ENCODE assay signal across 9 mouse cellular contexts in genomic region chr8:83260418-83261215, GRCm38 (mm10). TPM values are rescaled to one million over a fixed set of nuclear protein-coding genes. Genes with fewer than 3 reads are reported as not detected.
DNase-seq lines count a peak whose midpoint lies in the region; ATAC-seq and TF ChIP-seq lines count a peak whose summit lies in the region.
"Had no signal": no experiment of that assay in that cellular context is flagged by ENCODE, and none has a peak within 500 bp of the region (broad histone marks: within the 10 kb centered on the region; RNA-seq: fewer than 3 reads in every experiment).

No protein-coding gene starts in this region.

- no peaks in the 10 kb centered on the region for H3K9me3 ChIP-seq in intestine, postnatal 0 days (ENCODE audit: control insufficient read depth)
- no peaks in the 10 kb centered on the region for H3K9me3 ChIP-seq in limb, embryonic 10.5 days (replicated peaks)
- no peaks in the 10 kb centered on the region for H3K9me3 ChIP-seq in midbrain, embryonic 11.5 days (ENCODE audit: control insufficient read depth, low read length)

- DNase-seq in urinary bladder, postnatal 25 days (ENCODE audit: low spot score): peak; percentile 57
- DNase-seq in urinary bladder, postnatal 10 days (ENCODE audit: low spot score): no peak
- peak; percentile 63 to 66 for DNase-seq in cerebellum, postnatal 14 days
- peak; percentile 48 to 52 for DNase-seq in frontal cortex, postnatal 36 days (ENCODE audit: low spot score in 2 of 2)
- DNase-seq in limb, embryonic 10.5 days (ENCODE audit: low spot score): peak; percentile 82
- DNase-seq in midbrain, embryonic 11.5 days (ENCODE audit: low spot score, missing footprints): peak; percentile 89
- DNase-seq in spleen, postnatal 10 days (ENCODE audit: low spot score in 2 of 2): peak; percentile 41 to 67

- peaks cover 20% of the 10 kb centered on the region; the same call in 1 of the 2 replicates for H3K36me3 ChIP-seq in intestine, postnatal 0 days (ENCODE audit: control insufficient read depth, insufficient read depth)
- H3K36me3 ChIP-seq in limb, embryonic 10.5 days: peaks cover 11% of the 10 kb centered on the region
- H3K36me3 ChIP-seq in midbrain, embryonic 11.5 days (ENCODE audit: control insufficient read depth, insufficient read depth, low read length): 0 out of 2 replicates have a peak, but pooled peaks cover 3% of the 10 kb centered on the region

- WGBS in intestine, postnatal 0 days: 70% methylated on average over 16 of the region's 16 CpGs
- 73% methylated on average over 16 of the region's 16 CpGs for WGBS in limb, embryonic 10.5 days
- WGBS in midbrain, embryonic 11.5 days: 75% methylated on average over 16 of the region's 16 CpGs

- no peak overlapping the region for H3K27ac ChIP-seq in intestine, postnatal 0 days (ENCODE audit: low read depth, low read length)
- H3K27ac ChIP-seq in limb, embryonic 10.5 days: no peak overlapping the region
- H3K27ac ChIP-seq in midbrain, embryonic 11.5 days (ENCODE audit: low read depth, low read length): no peak overlapping the region

- no peaks in the 10 kb centered on the region for H3K4me1 ChIP-seq in intestine, postnatal 0 days (replicated peaks; ENCODE audit: control insufficient read depth, insufficient read depth, low read length)
- H3K4me1 ChIP-seq in limb, embryonic 10.5 days: no peaks in the 10 kb centered on the region
- H3K4me1 ChIP-seq in midbrain, embryonic 11.5 days (ENCODE audit: control insufficient read depth, insufficient read depth, low read length): no peaks in the 10 kb centered on the region

- no peak overlapping the region for H3K4me2 ChIP-seq in intestine, postnatal 0 days (replicated peaks; ENCODE audit: low read depth)
- no peak overlapping the region for H3K4me2 ChIP-seq in midbrain, embryonic 11.5 days

- no peaks in the 10 kb centered on the region for H3K27me3 ChIP-seq in intestine, postnatal 0 days (replicated peaks; ENCODE audit: control insufficient read depth, insufficient read depth, low read length)
- H3K27me3 ChIP-seq in limb, embryonic 10.5 days (ENCODE audit: low read depth, poor library complexity, severe bottlenecking): no peaks in the 10 kb centered on the region
- H3K27me3 ChIP-seq in midbrain, embryonic 11.5 days (ENCODE audit: control insufficient read depth, insufficient read depth, low read length): no peaks in the 10 kb centered on the region

- no peak overlapping the region for H3K9ac ChIP-seq in intestine, postnatal 0 days (ENCODE audit: low read depth, low read length)
- no peak overlapping the region for H3K9ac ChIP-seq in midbrain, embryonic 11.5 days (ENCODE audit: low read length)

- TF ChIP-seq CTCF in intestine, postnatal 0 days (IDR thresholded peaks at IDR 0.05; ENCODE audit: low read depth): peak; percentile 96

- ATAC-seq in intestine, postnatal 0 days: peak; percentile 56
- peak; percentile 90 for ATAC-seq in midbrain, embryonic 11.5 days (ENCODE audit: low FRiP score)

- H3K4me3 ChIP-seq in intestine, postnatal 0 days (ENCODE audit: low read depth, low read length): no peak overlapping the region
- no peak overlapping the region for H3K4me3 ChIP-seq in limb, embryonic 10.5 days
- H3K4me3 ChIP-seq in midbrain, embryonic 11.5 days (ENCODE audit: low read depth, low read length): no peak overlapping the region
- H3K4me3 ChIP-seq: erythroblast, embryonic 14.5 days had no signal

RNA-seq across cellular contexts. Expression of gene Ucp1, which starts 29.5 kb away (rescaled TPM):
- not detected in 2 replicates for polyA plus RNA-seq in intestine, postnatal 0 days (2015; fragmentation: Nextera tagmentation; extraction: Ambion mirVana)
- not detected in 2 replicates for polyA plus RNA-seq in limb, embryonic 10.5 days (2016; fragmentation: Nextera tagmentation; extraction: Ambion mirVana)
- polyA plus RNA-seq in midbrain, embryonic 11.5 days (2014; fragmentation: Nextera tagmentation; extraction: Ambion mirVana): 0.08 TPM in 1 of 2 replicates, not detected in the other
- polyA plus RNA-seq: erythroblast, embryonic 14.5 days had no signal
